Mouse (Mus musculus) heart, adult 10 weeks (tissue): ENCODE measurements around the gene Sppl2b. TPM values are rescaled to one million over a fixed set of nuclear protein-coding genes. Genes with fewer than 3 reads are reported as not detected.

Experiments used
- polyA plus RNA-seq: library from polyadenylated mRNA; stranded (reverse); fragments of 350-450 nt; fragmentation: Illumina TruSeq; extraction: RNeasy Lipid Tissue Mini Kit (QIAGEN cat#74804); gene quantifications from one replicate; pipeline ENCODE4 v1.2.3, GENCODE M21; 2014; ENCODE audit warnings: low read depth, low replicate concordance

Gene Sppl2b
- polyA plus RNA-seq: 16.7 TPM

DNA sequence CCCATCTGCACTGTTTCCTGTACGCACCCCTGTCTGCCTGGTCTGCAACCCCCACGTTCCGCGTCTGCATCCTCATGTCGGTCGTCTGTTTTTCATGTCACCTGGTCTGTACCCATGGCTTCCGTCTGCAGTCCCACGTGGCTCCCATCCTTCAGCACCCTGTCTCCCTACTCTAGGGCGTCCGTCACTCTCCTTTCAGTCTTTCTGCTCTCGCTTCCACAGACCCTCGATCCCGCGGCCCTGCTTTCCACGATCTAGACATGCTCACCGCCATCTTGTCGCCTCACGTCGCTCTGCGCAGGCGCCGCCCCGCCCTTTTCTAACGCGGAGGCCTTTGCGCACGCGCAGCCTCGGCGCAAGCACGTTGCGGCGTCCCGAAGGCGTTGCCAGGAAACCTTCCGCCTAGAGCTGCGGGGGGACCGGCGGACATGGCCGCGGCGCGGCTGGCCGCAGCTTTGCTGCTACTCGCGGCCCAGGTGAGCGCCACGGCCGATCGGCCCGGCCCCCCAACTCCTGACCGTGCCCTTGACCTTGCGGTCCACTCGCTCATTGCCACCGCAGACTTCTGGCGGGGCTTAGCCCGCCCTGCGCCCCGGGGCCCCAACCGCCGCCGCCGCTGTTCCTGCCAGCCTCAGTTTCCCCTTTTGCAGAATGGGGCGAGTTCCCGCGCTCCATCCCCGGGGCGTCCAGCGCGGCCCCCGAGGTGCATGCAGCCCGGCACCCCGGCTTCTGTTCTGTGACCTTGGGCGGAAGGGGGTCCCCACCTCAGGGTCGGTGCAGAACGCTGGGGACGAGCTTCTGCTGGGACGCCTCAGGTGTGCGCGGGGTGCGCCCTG is at the start of gene Sppl2b, which contains the start of gene Lsm7:
TSS of gene Sppl2b (plus strand) at position 363 of the 836 bp plus-strand sequence.
TSS of gene Lsm7 (minus strand) at position 297 of the 836 bp plus-strand sequence.

DNA sequence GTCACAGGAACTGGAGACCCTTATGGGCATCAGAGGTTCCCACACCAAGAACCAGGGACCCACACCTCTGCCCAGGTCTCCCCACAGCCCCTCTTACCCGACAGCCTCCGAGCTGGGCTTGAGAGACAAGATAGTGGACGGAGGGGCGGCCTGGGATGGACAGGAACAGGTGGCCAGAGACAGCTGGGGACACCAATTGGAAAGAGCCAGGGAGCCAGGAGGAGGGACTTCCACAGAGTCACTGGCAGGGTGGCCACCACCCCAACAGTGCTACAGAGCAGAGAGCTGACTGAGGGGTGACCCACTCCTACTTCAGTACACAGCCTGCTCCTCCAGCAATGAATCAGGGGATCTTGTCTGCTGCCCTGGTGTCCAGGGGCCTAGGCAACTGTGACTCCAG is 41.7 kb upstream of the Sppl2b start, which contains the start of gene Jsrp1:
TSS of gene Jsrp1 (minus strand) at position 133 of the 400 bp plus-strand sequence.

DNA sequence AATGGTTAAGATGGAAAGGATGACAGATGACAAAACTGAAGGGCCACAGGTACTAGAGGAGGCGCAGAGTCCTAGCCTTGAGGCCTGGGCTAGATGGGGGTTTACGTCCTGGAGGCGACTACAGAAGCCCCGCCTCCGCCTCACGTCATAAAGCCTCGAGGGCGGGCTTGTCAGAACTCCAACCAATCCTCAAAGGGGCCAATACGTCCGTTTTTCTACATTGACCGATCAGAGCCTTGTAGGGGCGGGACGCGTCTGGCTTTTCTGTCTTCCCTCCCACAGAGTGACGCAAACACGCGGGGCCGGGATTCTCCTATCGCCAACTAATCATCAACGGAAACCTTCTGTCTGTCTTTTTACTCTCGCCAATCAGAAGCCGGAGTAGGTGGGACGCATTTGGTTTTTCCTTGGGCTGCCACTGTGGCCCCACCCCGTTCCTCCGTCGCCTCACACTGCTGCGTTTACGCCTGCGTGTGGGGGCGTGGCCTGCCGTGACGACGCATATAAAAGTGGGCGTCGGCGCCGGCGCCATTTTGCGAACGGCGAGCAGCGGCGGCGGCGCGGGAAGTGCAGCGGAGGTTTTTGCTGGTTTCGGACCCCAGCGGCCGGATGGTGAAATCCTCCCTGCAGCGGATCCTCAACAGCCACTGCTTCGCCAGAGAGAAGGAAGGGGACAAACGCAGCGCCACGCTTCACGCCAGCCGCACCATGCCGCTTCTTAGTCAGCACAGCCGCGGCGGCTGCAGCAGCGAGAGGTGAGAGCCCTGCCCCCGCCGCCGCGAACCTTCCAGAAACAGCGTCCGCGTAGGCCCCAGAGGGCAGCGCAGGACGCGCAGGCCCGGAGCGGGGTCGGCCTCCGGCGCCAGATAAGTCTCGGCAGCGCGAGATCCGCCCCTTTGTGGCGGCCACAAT is 28.7 kb upstream of the Sppl2b start, which contains the start of gene Oaz1:
TSS of gene Oaz1 (plus strand) at position 506 of the 912 bp plus-strand sequence.

DNA sequence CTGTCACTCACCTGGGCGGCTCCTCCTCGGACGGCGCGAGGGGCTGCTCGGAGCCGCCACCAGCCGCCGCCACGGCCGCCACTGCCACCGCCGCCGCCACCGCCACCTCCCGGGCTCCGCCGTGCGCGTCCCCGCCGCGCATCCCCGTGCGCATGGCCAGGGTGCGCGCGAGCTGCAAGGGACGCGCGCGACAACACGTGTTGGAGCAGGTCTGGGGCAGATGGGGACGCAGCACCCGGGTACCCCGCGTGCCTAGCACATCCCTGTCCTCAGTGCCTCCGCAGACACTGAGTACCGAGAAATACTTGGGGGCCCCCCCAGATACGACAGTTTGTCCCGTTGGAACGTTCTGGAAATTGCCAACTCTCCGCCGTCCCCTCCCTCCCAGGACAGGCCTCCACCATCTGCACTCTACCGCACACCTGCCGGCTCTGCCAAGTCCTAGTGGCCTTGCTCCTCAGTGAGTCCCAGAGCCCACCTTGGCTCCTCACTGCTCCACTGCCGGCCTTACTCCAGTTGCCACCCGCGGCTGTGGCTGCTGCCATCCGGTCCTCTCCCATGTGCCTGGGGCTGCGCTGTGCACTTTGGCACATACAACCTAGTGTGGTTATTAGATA is 11.0 kb upstream of the Sppl2b start, which contains the start of gene Lingo3:
TSS of gene Lingo3 (minus strand) at position 109 of the 617 bp plus-strand sequence.

DNA sequence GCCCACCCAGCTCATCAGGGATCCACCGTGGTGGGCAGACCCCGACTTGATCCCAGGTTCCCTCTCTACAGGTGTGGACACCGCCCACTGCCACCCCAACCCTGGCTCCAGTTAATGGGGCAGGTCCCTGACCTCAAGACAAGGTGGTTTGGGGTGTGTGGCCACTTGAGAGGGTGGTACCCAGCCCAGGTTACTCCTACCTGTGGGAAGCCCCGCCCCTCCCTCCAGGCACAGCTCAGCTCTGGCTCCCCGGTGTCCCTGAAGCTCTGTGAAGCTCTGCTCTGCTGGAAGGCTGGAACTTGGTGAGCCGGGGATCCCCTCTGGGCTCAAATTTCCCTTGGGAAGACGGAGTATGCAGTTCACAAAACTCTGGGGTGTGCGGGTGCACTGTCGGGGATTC is 16.5 kb downstream of the Sppl2b start, which contains the start of gene Tmprss9:
TSS of gene Tmprss9 (plus strand) at position 268 of the 400 bp plus-strand sequence.

DNA sequence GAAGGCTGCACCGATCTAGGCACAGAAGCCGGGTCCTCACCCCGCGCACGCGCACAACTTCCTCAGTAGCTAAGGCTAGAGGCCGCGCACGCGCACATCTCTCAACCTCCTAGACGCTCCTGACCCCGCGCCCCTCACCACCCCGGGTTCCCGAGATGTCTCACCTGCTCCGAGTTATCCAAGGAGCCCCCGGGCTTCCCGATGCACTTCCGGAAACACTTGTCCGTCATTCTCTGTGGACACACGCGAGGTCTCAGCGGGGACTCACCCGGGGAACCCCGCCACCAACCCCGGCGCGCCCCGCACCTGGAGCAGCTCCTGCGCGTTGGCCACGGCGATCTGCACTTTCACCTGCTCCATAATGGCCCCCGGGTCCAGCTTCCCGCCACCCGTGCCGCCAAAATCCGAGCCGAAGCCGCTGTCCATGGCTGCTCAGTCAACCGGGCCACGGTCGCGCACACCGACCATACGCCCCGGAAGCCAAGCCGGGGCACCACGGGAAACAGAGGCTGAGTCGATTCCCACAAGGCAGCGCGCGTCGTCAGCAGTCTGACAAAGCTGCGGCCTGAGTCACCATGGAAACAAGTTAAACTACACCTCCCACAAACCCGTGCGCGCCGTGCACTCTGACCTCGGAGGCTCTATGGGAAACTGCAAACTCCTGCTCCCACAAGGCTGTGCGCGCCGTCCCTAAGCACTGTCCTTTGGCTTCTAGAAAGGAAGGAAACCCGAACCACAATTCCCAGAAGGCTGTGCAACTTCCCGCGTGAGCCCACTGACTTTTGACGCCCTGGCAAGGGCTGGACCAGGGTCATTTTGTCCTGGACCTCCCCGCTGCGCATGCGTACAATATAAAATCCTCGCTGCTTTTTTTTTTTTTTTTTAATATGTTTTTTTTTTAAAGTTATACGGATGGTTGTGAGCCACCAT is 45.5 kb downstream of the Sppl2b start, which contains the start of gene Timm13:
TSS of gene Timm13 (minus strand) at position 652 of the 930 bp plus-strand sequence.

DNA sequence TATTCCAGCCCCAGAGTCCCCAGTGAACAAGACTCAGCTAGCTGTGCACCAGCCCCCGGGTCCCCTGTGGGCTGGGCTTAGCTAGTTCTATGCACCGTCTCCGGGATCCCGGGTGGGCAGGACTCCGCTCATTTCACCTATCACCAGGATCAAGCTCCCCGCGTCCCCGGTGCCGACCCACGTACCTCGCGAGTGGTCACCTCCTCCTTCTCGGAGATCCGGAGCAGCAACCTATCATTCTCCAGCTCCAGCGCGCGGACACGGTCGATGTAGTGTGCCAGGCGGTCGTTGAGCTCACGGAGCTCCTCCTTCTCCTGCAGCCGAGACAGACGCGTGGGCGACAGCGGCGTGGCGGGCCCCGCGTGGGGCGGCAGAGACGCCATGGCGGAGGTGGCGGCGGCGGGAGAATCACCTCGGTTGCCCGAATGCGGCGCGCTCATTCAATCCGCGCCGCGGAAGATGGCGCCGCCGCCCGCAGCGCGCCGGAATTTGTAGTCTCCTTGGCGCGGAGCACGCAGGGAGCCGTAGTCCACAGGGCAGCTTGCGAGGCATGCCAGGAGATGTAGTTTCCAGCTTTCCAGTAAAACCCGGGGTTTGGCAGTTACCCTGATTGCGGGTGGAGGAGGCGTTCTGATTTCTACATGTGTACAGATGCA is 62.8 kb downstream of the Sppl2b start, which contains the start of gene Lmnb2:
TSS of gene Lmnb2 (minus strand) at position 467 of the 656 bp plus-strand sequence.

Other genes starting within 250 kb of the Sppl2b start
- 0.50 TPM for gene Gm49322, start 249.3 kb upstream of the Sppl2b start, polyA plus RNA-seq
- gene Csnk1g2, start 232.4 kb upstream of the Sppl2b start, polyA plus RNA-seq: 87.7 TPM
- gene Btbd2, start 198.2 kb upstream of the Sppl2b start, polyA plus RNA-seq: 42.0 TPM
- gene Mknk2, start 177.2 kb upstream of the Sppl2b start, polyA plus RNA-seq: 159 TPM
- gene Mob3a, start 153.3 kb upstream of the Sppl2b start, polyA plus RNA-seq: 5.6 TPM
- gene Izumo4, start 153.1 kb upstream of the Sppl2b start, polyA plus RNA-seq: 17.2 TPM
- 44.0 TPM for gene Ap3d1, start 113.0 kb upstream of the Sppl2b start, polyA plus RNA-seq
- gene Dot1l, start 100.1 kb upstream of the Sppl2b start, polyA plus RNA-seq: 36.2 TPM
- 24.0 TPM for gene Sf3a2, start 57.1 kb upstream of the Sppl2b start, polyA plus RNA-seq
- 33.0 TPM for gene Plekhj1, start 56.6 kb upstream of the Sppl2b start, polyA plus RNA-seq
- gene Amh, start 50.0 kb upstream of the Sppl2b start, polyA plus RNA-seq: not detected
- gene Jsrp1, start 41.8 kb upstream of the Sppl2b start, polyA plus RNA-seq: 0.52 TPM
- 873 TPM for gene Oaz1, start 28.6 kb upstream of the Sppl2b start, polyA plus RNA-seq
- 10.1 TPM for gene Lingo3, start 11.2 kb upstream of the Sppl2b start, polyA plus RNA-seq
- gene Lsm7, start 66 bp upstream of the Sppl2b start, polyA plus RNA-seq: 71.8 TPM
- not detected for gene Tmprss9, start 16.6 kb downstream of the Sppl2b start, polyA plus RNA-seq
- gene Timm13, start 45.7 kb downstream of the Sppl2b start, polyA plus RNA-seq: 109 TPM
- 4.1 TPM for gene Lmnb2, start 63.0 kb downstream of the Sppl2b start, polyA plus RNA-seq
- gene Gadd45b, start 74.8 kb downstream of the Sppl2b start, polyA plus RNA-seq: 7.3 TPM
- gene Gng7, start 159.7 kb downstream of the Sppl2b start, polyA plus RNA-seq: 0.99 TPM
- not detected for gene Diras1, start 170.4 kb downstream of the Sppl2b start, polyA plus RNA-seq
- 13.6 TPM for gene Slc39a3, start 182.2 kb downstream of the Sppl2b start, polyA plus RNA-seq
- 90.2 TPM for gene Sgta, start 204.9 kb downstream of the Sppl2b start, polyA plus RNA-seq
- 12.6 TPM for gene Thop1, start 214.8 kb downstream of the Sppl2b start, polyA plus RNA-seq
- 0.26 TPM for gene Creb3l3, start 243.6 kb downstream of the Sppl2b start, polyA plus RNA-seq